Comparison of ENCODE assay signal across 8 mouse cellular contexts in genomic region chr11:46054911-46055895, GRCm38 (mm10). TPM values are rescaled to one million over a fixed set of nuclear protein-coding genes. Genes with fewer than 3 reads are reported as not detected.
A peak's percentile ranks its signal among the peaks of the same experiment; 100 is the strongest.
DNase-seq lines count a peak whose midpoint lies in the region; ATAC-seq and TF ChIP-seq lines count a peak whose summit lies in the region.

No protein-coding gene starts in this region.

- H3K9me3 ChIP-seq in CH12.LX (replicated peaks; ENCODE audit: low read length): no peaks in the 10 kb centered on the region
- H3K9me3 ChIP-seq in forebrain, postnatal 0 days (ENCODE audit: low read length): no peaks in the 10 kb centered on the region
- H3K9me3 ChIP-seq in liver, embryonic 16.5 days (replicated peaks; ENCODE audit: control insufficient read depth, low read length): no peaks in the 10 kb centered on the region

- peak overlapping the region; percentile 66 for H3K4me3 ChIP-seq in cerebellum, adult 2 months (replicated peaks; ENCODE audit: insufficient read depth, low read depth, low read length)
- peak overlapping the region in 1 of 3 experiments; percentile 31 for H3K4me3 ChIP-seq in CH12.LX (replicated peaks in 1 of 3; ENCODE audit: low read depth in 2 of 3, low read length in 2 of 3, poor library complexity in 1 of 3)
- H3K4me3 ChIP-seq in forebrain, postnatal 0 days (ENCODE audit: low read depth, low read length): peak overlapping the region; percentile 71
- H3K4me3 ChIP-seq in liver, embryonic 16.5 days (ENCODE audit: low read depth, low read length): peak overlapping the region; percentile 48

- H3K9ac ChIP-seq in CH12.LX (ENCODE audit: insufficient read depth, low read depth): peak overlapping the region; percentile 2; the same call in 1 of the 2 replicates
- peak overlapping the region; percentile 90 for H3K9ac ChIP-seq in forebrain, postnatal 0 days
- H3K9ac ChIP-seq in liver, embryonic 16.5 days (ENCODE audit: low read depth, low read length): no peak overlapping the region; the same call in 1 of the 2 replicates

- H3K27ac ChIP-seq in cerebellum, adult 2 months (ENCODE audit: insufficient read depth, low read length): no peak overlapping the region
- H3K27ac ChIP-seq in CH12.LX (ENCODE audit: insufficient read depth, low read depth): no peak overlapping the region
- H3K27ac ChIP-seq in forebrain, postnatal 0 days (ENCODE audit: low read depth, low read length): peak overlapping the region; percentile 88
- no peak overlapping the region for H3K27ac ChIP-seq in liver, embryonic 16.5 days (ENCODE audit: low read length)

- in situ Hi-C loops in CH12.LX (cut with MboI; ENCODE audit: low pct_ligation_motif_present, low pct_unique_long_range_greater_than_20kb, low sequenced_read_pairs): no loop called here

- no peak for TF ChIP-seq CTCF in cerebellum, adult 2 months (IDR thresholded peaks at IDR 0.05; ENCODE audit: borderline replicate concordance, insufficient read depth, low read depth, low read length)
- TF ChIP-seq CTCF in CH12.LX (conservative IDR thresholded peaks at IDR 0.05 in 1 of 2, IDR thresholded peaks at IDR 0.05 in 1 of 2; ENCODE audit: low read depth in 2 of 2, low read length in 2 of 2): no peak
- TF ChIP-seq CTCF in forebrain, postnatal 0 days (IDR thresholded peaks at IDR 0.05; ENCODE audit: low read depth): no peak

- WGBS in cerebellum, adult 2 months: 50% methylated on average over 13 of the region's 13 CpGs
- WGBS in forebrain, postnatal 0 days: 30% methylated on average over 13 of the region's 13 CpGs
- 28% methylated on average over 13 of the region's 13 CpGs for WGBS in liver, embryonic 16.5 days (ENCODE audit: insufficient replicate concordance)

- H3K27me3 ChIP-seq in cerebellum, adult 2 months (ENCODE audit: control insufficient read depth, insufficient read depth, low read length): no peaks in the 10 kb centered on the region
- no peaks in the 10 kb centered on the region for H3K27me3 ChIP-seq in CH12.LX (replicated peaks)
- no peaks in the 10 kb centered on the region for H3K27me3 ChIP-seq in forebrain, postnatal 0 days (ENCODE audit: insufficient read depth, low read length)
- peaks cover 48% of the 10 kb centered on the region for H3K27me3 ChIP-seq in liver, embryonic 16.5 days (ENCODE audit: control insufficient read depth, insufficient read depth, low read depth, low read length)

- no peak for TF ChIP-seq EP300 in CH12.LX (IDR thresholded peaks at IDR 0.05; ENCODE audit: low read length)

- no peaks in the 10 kb centered on the region for H3K79me2 ChIP-seq in CH12.LX (replicated peaks; ENCODE audit: control insufficient read depth, extremely low read depth, insufficient read depth, poor library complexity, severe bottlenecking)

- no peak for TF ChIP-seq RAD21 in CH12.LX (IDR thresholded peaks at IDR 0.05; ENCODE audit: low read depth, low read length)

- no peak for DNase-seq in cerebellum, adult 2 months
- no peak for DNase-seq in cerebellum, adult 11 months
- DNase-seq in CH12.LX (ENCODE audit: extremely low read depth) (no peak), MN1 (ENCODE audit: low spot score) (no peak)
- DNase-seq in forebrain, postnatal 0 days: no peak
- no peak for DNase-seq in adrenal gland, postnatal 10 days
- DNase-seq in left cerebral cortex, adult 9 months (ENCODE audit: low spot score in 2 of 2): no peak

- dilution Hi-C loops in CH12.LX (cut with MboI; ENCODE audit: extremely low pct_ligation_motif_present, extremely low pct_unique_long_range_greater_than_20kb, low sequenced_read_pairs): no loop called here

- H3K4me1 ChIP-seq in cerebellum, adult 2 months (ENCODE audit: control insufficient read depth, insufficient read depth, low read length): no peaks in the 10 kb centered on the region
- peaks cover 0 to 10% of the 10 kb centered on the region in 2 experiments; a peak in 2 of 4 replicates for H3K4me1 ChIP-seq in CH12.LX (ENCODE audit: control insufficient read depth in 1 of 2, insufficient read depth in 2 of 2)
- peaks cover 6% of the 10 kb centered on the region; the same call in 1 of the 2 replicates for H3K4me1 ChIP-seq in forebrain, postnatal 0 days (ENCODE audit: insufficient read depth)
- H3K4me1 ChIP-seq in liver, embryonic 16.5 days (ENCODE audit: control insufficient read depth, low read depth, low read length): peaks cover 3% of the 10 kb centered on the region

- H3K4me2 ChIP-seq in CH12.LX (ENCODE audit: insufficient read depth, low read depth, poor library complexity, severe bottlenecking): peak overlapping the region; percentile 21
- peak overlapping the region; percentile 79 for H3K4me2 ChIP-seq in forebrain, postnatal 0 days (ENCODE audit: low read depth)
- peak overlapping the region; percentile 42; the same call in 1 of the 2 replicates for H3K4me2 ChIP-seq in liver, embryonic 16.5 days (ENCODE audit: low read depth, low read length)

- no peaks in the 10 kb centered on the region for H3K36me3 ChIP-seq in CH12.LX (replicated peaks in 1 of 2; ENCODE audit: control insufficient read depth in 1 of 2, insufficient read depth in 1 of 2, low read length in 1 of 2)
- no peaks in the 10 kb centered on the region for H3K36me3 ChIP-seq in forebrain, postnatal 0 days (ENCODE audit: insufficient read depth)
- no peaks in the 10 kb centered on the region for H3K36me3 ChIP-seq in liver, embryonic 16.5 days (ENCODE audit: control insufficient read depth, insufficient read depth)

- no peak for TF ChIP-seq POLR2A in cerebellum, adult 2 months (IDR thresholded peaks at IDR 0.05; ENCODE audit: borderline replicate concordance, insufficient read depth, low read length)
- TF ChIP-seq POLR2A in CH12.LX (IDR thresholded peaks at IDR 0.05; ENCODE audit: low read depth, low read length): no peak

- peak; percentile 40 for ATAC-seq in forebrain, postnatal 0 days
- ATAC-seq in liver, embryonic 16.5 days (ENCODE audit: low read depth): no peak

TF ChIP-seq in CH12.LX, 34 proteins besides CTCF, POLR2A, EP300 and RAD21:
- TF ChIP-seq GABPA (IDR thresholded peaks at IDR 0.05; ENCODE audit: insufficient replicate concordance, low read depth, low read length) (no peak), POLR2AphosphoS2 (IDR thresholded peaks at IDR 0.05; ENCODE audit: low read depth, low read length) (no peak), TCF12 (IDR thresholded peaks at IDR 0.05; ENCODE audit: low read depth, low read length) (no peak), ELF1 (IDR thresholded peaks at IDR 0.05; ENCODE audit: low read depth, low read length) (no peak), JUN (IDR thresholded peaks at IDR 0.05; ENCODE audit: insufficient read depth, low read depth, low read length) (no peak), ZC3H11A (IDR thresholded peaks at IDR 0.05; ENCODE audit: low read depth, low read length) (no peak), PAX5 (IDR thresholded peaks at IDR 0.05; ENCODE audit: low read length) (no peak), USF1 (IDR thresholded peaks at IDR 0.05; ENCODE audit: low read depth, low read length) (no peak)

RNA-seq across cellular contexts. Expression of gene Adam19, which starts 0.6 kb away (rescaled TPM):
- polyA plus RNA-seq in cerebellum, adult 2 months (2012; rRNA removed): 9.8 and 11.4 TPM in 2 replicates
- 3.0 and 3.5 TPM in 2 replicates for total RNA-seq in CH12.LX (2012; rRNA removed)
- total RNA-seq in CH12.LX (2014; rRNA removed): 3.8 and 4.5 TPM in 2 replicates
- 7.0 and 9.0 TPM in 2 replicates for polyA plus RNA-seq in CH12.LX (2012; ENCODE audit: insufficient read length, low read depth)
- total RNA-seq in forebrain, postnatal 0 days (2014; rRNA removed): 16.2 and 19.8 TPM in 2 replicates
- 3.5 and 5.0 TPM in 2 replicates for polyA plus RNA-seq in forebrain, postnatal 0 days (2015; fragmentation: Nextera tagmentation; extraction: Ambion mirVana)
- polyA plus RNA-seq in liver, embryonic 16.5 days (2015; fragmentation: Nextera tagmentation; extraction: Ambion mirVana): 0.92 and 1.4 TPM in 2 replicates
- total RNA-seq in adrenal gland, postnatal 10 days (2021): 10 to 100 TPM; 15.5 to 25.3 TPM

RNA-seq across cellular contexts. Expression of gene Gm12166, which starts 3.1 kb away (rescaled TPM):
- polyA plus RNA-seq in cerebellum, adult 2 months (2012; rRNA removed): 7.3 and 9.0 TPM in 2 replicates
- total RNA-seq in CH12.LX (2012; rRNA removed) (2.9 and 3.3 TPM in 2 replicates), CH12.LX (2014; rRNA removed) (19.0 and 19.1 TPM in 2 replicates)
- 2.3 and 6.2 TPM in 2 replicates for polyA plus RNA-seq in CH12.LX (2012; ENCODE audit: insufficient read length, low read depth)
- total RNA-seq in forebrain, postnatal 0 days (2014; rRNA removed): 9.2 and 15.1 TPM in 2 replicates
- 6.6 and 7.4 TPM in 2 replicates for polyA plus RNA-seq in forebrain, postnatal 0 days (2015; fragmentation: Nextera tagmentation; extraction: Ambion mirVana)
- 2.9 and 4.1 TPM in 2 replicates for polyA plus RNA-seq in liver, embryonic 16.5 days (2015; fragmentation: Nextera tagmentation; extraction: Ambion mirVana)
- 1 to 10 TPM; 4.0 to 4.6 TPM for total RNA-seq in adrenal gland, postnatal 10 days (2021)

Comparison
In these comparisons a context has a peak if more than half of its experiments do, and no peak if none do; other contexts are left out.
1. H3K4me2 ChIP-seq: peak in every context shown above with its lines; median percentile 79 in forebrain, postnatal 0 days; 42 in liver, embryonic 16.5 days; 21 in CH12.LX.